Mouse (Mus musculus): ENCODE data around the gene Pde4d.

Pde4d gene

GRCm38 (mm10) chr13:109908386-109908785, 1458.6 kb downstream of the Pde4d start:
- DNase-seq (ENCODE audit: low read depth in 1 of 2, low spot score in 2 of 2): no peak

- no peak for DNase-seq (ENCODE audit: low read depth in 1 of 2, low spot score in 2 of 2)
Observed at GRCm38 (mm10) chr13:109909111-109909510, 1459.4 kb downstream of the Pde4d start.

DNA sequence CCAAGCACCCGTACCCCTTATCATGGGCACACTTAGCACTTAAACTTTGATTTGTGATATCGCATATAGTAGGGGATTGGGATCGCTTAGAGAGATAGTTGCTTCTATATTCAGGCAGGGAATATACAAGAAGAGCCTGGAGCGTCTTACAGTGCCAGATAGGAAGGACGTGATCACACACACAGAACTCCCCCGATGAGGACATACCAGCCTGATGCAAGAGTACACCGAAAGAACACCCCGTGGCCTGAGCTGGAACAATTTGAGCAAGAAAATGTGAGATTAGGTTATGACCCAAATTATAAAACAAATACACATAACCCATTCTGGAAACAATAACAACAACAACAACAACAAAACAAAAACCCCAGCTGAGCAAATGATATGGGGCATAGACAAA, 1461.2 kb downstream of the Pde4d start:
- DNase-seq (ENCODE audit: low read depth in 1 of 2, low spot score in 2 of 2): no peak

DNA sequence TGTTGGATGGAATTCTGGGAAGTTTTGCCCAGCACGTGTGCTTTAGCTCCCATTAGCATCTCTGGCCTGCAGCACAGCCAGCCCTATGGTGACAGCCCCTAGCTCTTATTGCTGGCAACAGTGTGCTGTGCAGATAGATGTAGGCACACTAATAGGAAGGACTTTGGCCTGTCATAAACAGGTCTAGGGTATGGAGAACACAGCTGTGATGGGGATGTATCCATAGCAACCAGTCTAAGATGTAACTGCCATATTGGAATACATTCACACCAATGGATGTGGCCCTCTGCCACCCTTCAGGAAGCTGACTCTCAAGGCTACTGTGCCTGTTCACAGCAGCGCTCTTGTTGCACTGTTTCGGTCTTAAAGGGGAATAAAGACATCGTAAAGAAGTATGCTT, 1462.9 kb downstream of the Pde4d start:
- DNase-seq (ENCODE audit: low read depth in 1 of 2, low spot score in 2 of 2): no peak

GRCm38 (mm10) chr13:109914246-109914645, 1464.5 kb downstream of the Pde4d start:
- no peak for DNase-seq (ENCODE audit: low read depth in 1 of 2, low spot score in 2 of 2)

DNA sequence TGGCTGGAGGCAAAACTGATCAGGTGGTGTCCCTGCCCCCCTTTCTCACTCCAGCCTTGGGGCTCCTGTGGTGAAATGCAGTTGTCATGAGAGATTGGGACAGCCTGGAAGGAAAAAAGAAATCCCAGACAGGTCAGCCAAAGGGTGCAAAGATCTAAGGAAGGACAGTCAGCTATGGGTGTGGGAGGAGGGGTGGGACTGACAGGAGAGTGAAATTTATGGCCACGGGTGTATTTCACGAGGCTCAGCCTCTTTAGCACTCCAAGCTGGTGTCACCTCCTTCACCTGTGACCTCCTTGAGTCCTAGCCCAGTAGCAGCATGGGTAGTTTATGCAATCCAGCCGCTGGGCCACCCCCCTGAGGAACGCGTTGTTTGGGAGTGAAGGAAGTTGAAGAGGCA, 1465.1 kb downstream of the Pde4d start:
- no peak for DNase-seq (ENCODE audit: low read depth in 1 of 2, low spot score in 2 of 2)

GRCm38 (mm10) chr13:109915501-109915900, 1465.8 kb downstream of the Pde4d start:
- no peak for DNase-seq (ENCODE audit: low read depth in 1 of 2, low spot score in 2 of 2)

DNA sequence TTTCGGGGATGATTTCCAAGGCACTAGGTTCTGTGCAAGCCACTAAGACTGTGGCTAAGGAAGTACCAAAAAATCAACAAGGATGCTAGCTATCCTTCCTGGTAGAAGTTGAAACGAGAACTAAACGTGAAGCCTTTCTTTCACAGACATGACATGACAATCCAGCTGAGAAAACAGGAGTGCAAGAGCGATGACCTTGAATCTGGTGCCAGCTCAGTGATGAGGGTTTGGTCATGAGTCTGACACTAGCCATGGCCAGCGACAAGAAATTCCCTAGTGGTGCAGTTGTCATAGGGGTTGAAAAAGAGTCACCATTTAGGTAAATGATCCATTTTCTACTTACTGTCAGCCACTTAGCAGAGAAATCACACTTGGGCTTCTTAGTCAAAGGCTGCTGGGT, 1466.2 kb downstream of the Pde4d start:
- DNase-seq (ENCODE audit: low read depth in 1 of 2, low spot score in 2 of 2): no peak

DNA sequence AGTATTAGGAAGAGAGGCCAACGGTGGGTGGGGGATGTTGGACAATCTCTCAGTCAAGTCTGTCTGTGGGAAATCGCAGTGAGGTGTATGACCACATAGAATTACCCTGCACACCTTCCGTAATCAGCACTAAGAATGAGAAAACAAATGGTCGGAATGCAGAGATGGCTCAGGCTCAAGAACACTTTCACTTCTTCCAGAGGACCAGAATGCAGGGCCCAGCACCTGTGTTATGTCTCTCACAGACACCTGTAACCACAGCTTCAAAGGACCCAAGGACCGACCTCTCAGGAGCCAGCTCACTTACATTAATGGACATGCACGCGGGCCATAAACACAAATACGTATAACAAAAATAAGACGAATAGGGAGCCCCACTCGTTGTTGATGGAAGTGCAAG, 1467.8 kb downstream of the Pde4d start:
- DNase-seq (ENCODE audit: low read depth in 1 of 2, low spot score in 2 of 2): no peak

DNA sequence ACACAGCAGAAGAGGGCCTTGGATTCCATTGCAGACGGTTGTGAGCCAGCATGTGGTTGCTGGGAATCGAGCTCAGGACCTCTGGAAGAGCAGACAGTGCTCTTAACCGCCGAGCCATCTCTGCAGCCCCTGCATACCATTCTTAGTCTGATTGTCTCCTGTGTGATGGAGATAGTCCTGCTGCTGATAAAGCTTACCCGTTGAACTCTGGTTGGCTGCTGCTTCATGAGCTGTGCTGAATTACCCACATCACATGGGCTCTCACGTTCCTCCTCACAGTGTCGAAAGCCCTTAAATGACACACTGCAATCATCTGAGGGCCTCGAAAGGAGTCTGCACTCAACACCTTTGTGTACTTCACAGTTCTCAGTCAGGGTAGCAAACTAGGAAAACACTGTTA, 1468.9 kb downstream of the Pde4d start:
- no peak for DNase-seq (ENCODE audit: low read depth in 1 of 2, low spot score in 2 of 2)

DNA sequence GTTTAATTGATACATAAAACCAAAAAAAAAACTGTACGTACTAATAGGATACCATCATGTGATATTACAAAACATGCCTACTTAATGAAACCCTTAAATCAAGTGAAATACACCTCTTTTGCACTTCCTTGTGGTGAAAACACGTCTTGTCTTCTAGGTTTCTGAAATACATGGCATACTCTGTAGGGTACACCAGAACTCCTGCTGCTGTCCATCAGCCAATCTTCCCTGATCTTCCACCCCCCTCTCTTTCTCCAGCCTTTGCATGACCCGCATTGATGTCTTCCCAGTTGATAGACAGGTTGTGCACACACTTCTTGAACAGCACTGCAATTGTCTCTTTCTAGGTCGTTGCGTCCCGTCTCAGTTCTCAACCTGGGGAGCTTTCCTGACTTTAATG, 1470.5 kb downstream of the Pde4d start:
- DNase-seq (ENCODE audit: low read depth in 1 of 2, low spot score in 2 of 2): no peak

- DNase-seq (ENCODE audit: low read depth in 1 of 2, low spot score in 2 of 2): no peak
Observed at GRCm38 (mm10) chr13:109921336-109922038, 1471.7 kb downstream of the Pde4d start.

- DNase-seq (ENCODE audit: low read depth in 1 of 2, low spot score in 2 of 2): peak in 1 of 2 experiments; percentile 10
Observed at GRCm38 (mm10) chr13:109922228-109922627, 1472.5 kb downstream of the Pde4d start.

GRCm38 (mm10) chr13:109922782-109923181, 1473.0 kb downstream of the Pde4d start:
- no peak for DNase-seq (ENCODE audit: low read depth in 1 of 2, low spot score in 2 of 2)

- DNase-seq (ENCODE audit: low read depth in 1 of 2, low spot score in 2 of 2): no peak
Observed at GRCm38 (mm10) chr13:109924771-109925170, 1475.0 kb downstream of the Pde4d start.

- DNase-seq (ENCODE audit: low read depth in 1 of 2, low spot score in 2 of 2): no peak
Observed at GRCm38 (mm10) chr13:109926277-109926920, 1476.7 kb downstream of the Pde4d start.

GRCm38 (mm10) chr13:109927782-109928181, 1478.0 kb downstream of the Pde4d start:
- DNase-seq (ENCODE audit: low read depth in 1 of 2, low spot score in 2 of 2): no peak

GRCm38 (mm10) chr13:109932688-109933087, 1482.9 kb downstream of the Pde4d start:
- DNase-seq (ENCODE audit: low read depth in 1 of 2, low spot score in 2 of 2): no peak

GRCm38 (mm10) chr13:109933554-109933953, 1483.8 kb downstream of the Pde4d start:
- DNase-seq (ENCODE audit: low read depth in 1 of 2, low spot score in 2 of 2): peak in 1 of 2 experiments; percentile 8

DNA sequence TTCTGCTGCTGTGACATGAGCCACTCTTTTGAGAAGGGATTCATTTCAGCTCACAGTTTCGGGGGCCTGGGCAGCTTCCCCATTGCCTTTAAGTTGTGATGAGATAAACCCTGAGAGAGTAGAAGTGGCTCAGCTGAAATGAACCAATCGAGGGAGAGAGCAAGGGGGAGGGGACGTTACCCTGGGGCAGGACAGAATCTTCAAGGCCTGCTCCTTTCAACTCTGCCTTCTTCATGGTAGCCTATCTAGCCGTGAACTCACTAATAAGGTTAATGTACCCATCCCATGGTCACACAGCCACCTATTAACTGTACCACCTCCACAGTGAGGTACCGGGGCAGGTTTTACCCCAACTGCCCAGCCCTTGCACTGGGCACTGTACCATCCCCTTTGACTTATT, 1487.1 kb downstream of the Pde4d start:
- DNase-seq (ENCODE audit: low read depth in 1 of 2, low spot score in 2 of 2): no peak

DNA sequence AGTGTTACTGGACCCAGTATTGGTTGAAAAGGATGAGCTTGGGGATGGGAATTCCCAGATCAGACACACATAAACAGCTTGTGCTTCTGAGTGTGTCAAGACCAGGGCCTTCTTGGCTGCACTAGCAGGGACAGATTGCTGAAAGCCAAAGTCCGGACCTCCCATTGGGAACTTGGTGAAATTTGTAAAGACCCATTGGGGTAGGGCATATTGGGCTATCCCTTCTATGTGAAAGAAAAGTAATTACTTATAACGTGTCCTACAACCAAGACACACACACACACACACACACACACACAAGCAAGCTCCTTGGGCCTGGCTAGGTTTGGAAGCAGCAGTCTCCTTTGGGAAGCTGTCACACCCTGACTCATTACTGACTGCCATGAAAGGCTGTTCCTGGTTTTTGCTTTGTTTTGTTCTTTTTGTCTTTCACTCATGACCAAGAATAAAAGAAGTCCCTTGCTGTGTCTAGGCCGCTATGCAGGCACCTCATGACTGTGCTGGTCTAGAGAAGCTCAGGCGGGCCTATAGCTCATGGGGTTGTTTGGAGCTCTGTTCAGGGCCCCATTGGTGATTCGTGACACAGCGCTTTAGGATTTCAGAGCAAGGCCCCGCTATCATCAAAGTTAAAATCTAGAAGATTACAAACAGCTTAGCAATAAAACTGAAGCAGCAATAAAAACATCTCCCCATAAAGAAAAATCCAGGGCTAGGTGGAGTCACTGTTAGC, 1495.2 kb downstream of the Pde4d start:
- DNase-seq (ENCODE audit: low read depth in 1 of 2, low spot score in 2 of 2): no peak

GRCm38 (mm10) chr13:109951466-109951865, 1501.7 kb downstream of the Pde4d start:
- DNase-seq (ENCODE audit: low read depth in 1 of 2, low spot score in 2 of 2): no peak

Measured in monocyte, adult 2 months (primary cell).